Mouse (Mus musculus) cerebellum, adult 18-20 months (tissue): ENCODE measurements around the gene Cavin1.

Source experiments
- DNase-seq, 2 experiments: peaks; one replicate each; pipeline ENCODE4 v3.0.0; 2021

Gene Cavin1

DNA sequence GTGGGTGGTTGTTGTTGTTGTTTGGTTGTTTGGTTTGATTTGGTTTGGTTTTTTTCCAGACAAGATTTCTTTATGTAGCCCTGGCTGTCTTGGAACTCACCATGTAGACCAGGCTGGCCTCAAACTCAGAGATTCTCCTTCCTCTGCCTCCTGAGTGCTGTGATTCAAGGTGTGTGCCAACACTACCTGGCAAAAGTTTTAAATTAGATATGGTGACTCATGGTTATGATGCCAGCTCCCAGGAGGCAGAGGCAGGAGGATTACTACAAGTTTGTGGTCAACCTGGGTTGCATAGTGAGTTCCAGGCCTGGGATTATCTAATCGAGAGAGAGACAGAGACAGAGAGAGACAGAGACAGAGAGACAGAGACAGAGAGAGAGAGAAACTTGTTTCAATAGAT is 9.8 kb upstream of the Cavin1 start:
- no peak for DNase-seq

DNA sequence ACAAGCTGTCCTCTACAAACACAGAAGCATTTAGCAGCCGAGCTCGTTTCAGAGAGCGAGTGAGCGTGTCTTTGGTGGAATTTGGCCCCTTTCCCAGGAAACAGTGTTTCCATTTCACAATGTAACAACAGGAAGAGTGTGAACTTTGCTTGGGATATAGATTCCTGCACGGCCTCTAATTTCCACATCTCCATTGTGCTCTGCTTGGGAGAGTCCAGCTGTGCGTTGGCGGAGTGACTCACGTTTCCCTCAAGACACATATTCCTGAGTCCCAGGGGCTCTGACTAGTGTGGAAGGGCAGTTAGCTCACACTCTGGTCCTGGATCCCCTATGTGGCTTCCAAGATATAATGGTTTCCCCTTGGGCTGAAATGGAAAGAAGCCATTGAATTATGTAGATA is 9.2 kb upstream of the Cavin1 start:
- no peak for DNase-seq

DNA sequence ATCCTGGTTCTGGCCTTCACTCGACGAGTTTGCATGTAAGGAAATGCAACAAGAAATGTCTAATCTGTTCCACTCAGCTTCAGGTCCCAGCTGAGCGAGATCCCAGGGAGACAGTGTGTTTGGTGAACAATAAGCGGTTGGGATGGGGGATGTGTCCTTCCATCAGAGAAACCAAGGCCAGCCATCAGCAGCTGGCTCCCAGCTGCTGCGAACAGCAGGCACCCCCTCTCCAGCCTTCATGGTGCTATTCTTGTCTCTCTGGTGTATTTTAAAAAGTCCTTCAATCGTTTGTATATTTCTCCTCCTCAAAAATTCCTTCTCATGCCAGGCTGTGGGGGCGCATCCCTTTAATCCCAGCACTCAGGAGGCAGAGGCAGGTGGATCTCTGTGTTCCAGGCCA is 4.6 kb upstream of the Cavin1 start:
- DNase-seq: no peak

- DNase-seq: no peak
Observed at GRCm38 (mm10) chr11:100974381-100974970, 3.8 kb upstream of the Cavin1 start.

DNA sequence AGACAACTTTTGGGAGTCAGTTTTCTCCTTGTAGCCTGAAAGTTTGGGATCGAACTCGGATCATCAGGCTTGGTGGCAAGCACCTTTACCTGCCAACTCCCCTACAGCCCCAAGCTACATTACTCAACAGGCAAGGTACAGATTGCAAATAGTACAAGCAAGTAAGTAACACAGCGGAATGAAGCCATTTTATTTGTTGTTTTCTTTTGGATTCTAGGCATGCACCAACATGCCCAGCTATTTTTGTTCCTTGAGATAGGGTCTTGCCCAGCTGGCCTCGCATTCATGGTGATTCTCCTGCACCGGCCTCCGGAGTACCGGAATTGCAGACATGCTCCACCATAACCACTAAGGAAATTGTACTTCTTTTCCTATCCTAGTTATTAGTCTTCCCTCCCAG is 2.6 kb upstream of the Cavin1 start:
- DNase-seq: no peak

DNA sequence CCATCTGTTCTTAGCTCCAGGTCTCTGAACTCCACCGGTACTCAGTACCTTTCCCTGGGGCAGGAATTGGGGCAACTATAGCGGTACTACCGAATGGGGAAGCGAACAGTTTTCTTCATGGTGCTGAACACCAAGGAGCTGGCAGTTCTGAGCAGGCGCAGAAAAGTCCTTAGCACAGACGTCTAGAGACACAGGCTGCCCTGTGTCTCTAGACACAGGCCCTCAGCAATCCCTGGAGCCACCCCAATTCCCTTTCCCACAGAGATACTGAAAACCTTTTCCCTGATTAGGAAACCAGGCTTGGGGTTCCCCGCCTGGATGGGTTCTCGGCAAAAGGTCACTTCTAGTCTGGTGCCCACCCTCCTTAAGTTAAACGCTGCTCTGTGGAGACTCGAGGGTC is 768 bp upstream of the Cavin1 start:
- no peak for DNase-seq

GRCm38 (mm10) chr11:100969744-100970556 is 737 bp downstream of the Cavin1 start:
- DNase-seq: peak in 1 of 2 experiments; percentile 16

DNA sequence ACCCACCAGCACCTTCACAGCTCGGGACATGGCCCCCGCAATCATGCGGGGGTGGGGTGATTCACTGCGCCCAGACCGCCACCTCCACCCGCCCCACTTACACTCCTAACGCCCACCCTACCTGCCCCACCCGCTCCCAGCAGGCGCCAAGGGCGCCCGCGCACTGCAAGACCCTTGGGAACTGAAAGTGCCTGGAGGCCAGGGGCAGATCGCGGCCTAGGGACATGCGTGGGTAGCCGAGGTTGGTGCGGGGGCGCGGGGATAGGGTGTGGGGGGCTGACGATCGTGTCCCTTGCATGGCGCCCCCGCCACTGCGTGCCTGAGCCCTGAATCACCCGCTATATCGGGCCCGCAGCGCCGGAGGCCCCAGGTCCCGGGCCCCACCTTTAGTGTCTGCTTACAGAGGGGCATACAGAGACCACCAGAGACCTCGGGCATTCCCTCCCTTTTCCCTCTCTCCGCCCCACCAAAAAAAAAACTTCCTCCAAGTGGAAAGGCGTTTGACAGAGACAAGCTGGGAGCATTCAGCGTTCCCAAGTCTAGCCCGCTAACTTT is 1.4 kb downstream of the Cavin1 start:
- DNase-seq: no peak

DNA sequence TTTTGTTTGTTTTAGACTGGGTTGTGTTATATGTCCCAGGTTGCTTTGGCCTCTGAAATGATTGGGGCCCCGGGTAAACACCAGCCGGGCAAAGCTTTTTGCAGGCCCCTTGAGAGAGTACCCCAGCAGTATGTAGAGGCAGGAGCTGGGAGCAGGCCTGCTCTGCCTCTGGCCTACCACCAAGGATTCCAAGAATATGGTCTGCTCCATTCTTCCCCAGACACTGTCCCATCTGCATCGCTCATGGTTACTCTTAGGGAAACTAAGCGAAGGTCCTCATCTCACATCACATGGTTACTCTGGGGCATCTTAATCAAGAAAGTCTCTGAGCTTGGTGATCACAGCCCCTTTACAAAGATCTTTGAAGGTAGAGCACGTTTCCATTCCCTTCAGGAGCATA is 2.2 kb downstream of the Cavin1 start:
- no peak for DNase-seq

- no peak for DNase-seq
Observed at GRCm38 (mm10) chr11:100967881-100968420, 2.7 kb downstream of the Cavin1 start.

- no peak for DNase-seq
Observed at GRCm38 (mm10) chr11:100967376-100967775, 3.3 kb downstream of the Cavin1 start.

DNA sequence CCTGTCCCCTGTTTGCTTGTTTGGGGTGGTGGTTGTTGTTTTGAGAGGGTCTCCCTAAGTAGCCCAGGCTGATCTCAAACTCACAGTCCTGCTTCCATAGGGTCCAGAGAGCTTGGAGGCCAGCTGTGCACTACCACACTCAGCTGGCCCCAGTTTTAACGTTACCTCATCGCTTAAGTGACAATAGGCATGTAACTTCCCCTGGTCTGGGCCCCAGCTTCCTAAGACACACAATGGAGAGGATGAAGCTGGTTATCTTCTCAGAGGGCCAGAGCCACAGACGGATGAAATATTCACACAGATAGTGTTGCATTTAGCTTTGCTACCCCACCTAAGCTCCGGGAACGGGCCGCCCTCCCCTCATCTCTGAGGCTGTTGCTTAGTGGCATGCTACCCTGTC is 4.9 kb downstream of the Cavin1 start:
- no peak for DNase-seq

- DNase-seq: no peak
Observed at GRCm38 (mm10) chr11:100964901-100965542, 5.7 kb downstream of the Cavin1 start.

GRCm38 (mm10) chr11:100964180-100964579 is 6.5 kb downstream of the Cavin1 start:
- no peak for DNase-seq

GRCm38 (mm10) chr11:100963647-100964046 is 7.0 kb downstream of the Cavin1 start:
- no peak for DNase-seq

DNA sequence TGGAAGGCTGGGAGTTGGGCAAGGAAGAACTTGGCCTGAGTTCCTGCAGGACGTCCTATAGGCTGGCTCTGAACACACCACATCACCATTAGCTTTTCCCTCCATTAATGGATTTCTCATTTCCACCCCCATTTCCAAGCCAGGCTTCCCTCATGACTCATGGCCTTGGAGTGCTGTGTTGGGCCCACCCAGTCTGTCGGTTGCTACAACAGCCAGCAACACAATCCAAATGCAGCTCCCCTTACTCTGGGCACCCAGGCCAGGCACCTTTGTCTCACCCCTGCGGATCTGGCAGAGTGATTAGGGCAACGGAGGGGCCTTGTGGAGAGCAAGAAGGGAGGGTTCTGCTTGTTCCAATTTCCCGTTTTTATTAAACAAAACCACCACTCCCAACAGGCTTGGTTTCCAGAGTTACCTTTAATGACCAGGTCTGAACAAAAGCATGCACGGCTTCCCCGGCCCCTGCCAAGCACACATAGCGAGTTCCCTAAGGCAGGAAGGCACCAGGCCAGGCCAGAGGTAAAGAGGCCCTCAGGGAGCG is 8.2 kb downstream of the Cavin1 start:
- DNase-seq: no peak

DNA sequence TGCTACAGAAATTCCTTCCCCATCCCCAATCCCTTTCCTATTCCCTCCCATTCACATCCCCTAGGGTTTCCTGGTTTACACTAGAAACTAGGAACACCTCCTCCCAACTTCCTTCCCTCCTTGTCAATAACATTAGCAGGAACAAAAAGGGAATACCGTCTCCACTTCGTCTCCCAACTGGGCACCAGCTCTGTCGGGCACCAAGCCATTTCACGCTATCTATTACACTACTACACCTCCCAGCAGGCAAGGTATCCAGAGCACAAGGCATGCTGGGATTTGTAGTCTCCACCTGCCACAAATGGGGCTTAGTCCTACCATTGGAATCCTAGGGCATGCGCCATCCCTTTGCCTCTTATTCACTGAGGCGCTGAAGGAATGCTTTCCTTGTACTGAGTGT is 10.1 kb downstream of the Cavin1 start:
- peak; percentile 64 to 74 for DNase-seq

DNA sequence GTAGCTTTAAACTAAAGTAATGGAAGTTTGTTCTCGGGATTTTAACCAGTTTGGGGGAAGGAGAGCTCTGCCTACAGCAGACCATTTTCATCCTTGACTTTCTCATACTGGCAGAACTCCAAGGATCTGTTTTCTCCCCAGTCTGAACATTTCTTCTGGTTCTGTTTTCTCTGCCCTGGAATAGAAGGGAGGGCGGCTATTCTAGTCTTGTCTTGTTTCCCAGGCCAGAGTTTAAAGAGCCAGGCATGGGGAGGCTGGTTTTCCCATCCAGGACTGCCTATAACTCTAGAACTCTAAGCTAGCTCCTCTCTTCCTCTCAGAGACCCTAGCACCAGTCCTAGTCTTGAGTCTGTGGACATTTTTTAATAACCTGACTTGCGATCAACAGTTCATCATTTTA is 10.9 kb downstream of the Cavin1 start:
- no peak for DNase-seq

GRCm38 (mm10) chr11:100959464-100959810 is 11.2 kb downstream of the Cavin1 start:
- peak; percentile 55 to 73 for DNase-seq

- DNase-seq: peak in 1 of 2 experiments; percentile 29
Observed at GRCm38 (mm10) chr11:100958613-100959463, 11.8 kb downstream of the Cavin1 start.

GRCm38 (mm10) chr11:100957915-100958469 is 12.7 kb downstream of the Cavin1 start:
- DNase-seq: no peak

- peak; percentile 92 to 95 for DNase-seq
Observed at GRCm38 (mm10) chr11:100957244-100957643, 13.4 kb downstream of the Cavin1 start.
